Mouse (Mus musculus): ENCODE data around the gene Fars2. TPM values are rescaled to one million over a fixed set of nuclear protein-coding genes. Genes with fewer than 3 reads are reported as not detected.
A peak's percentile ranks its signal among the peaks of the same experiment; 100 is the strongest.
"Not testable (repeated sequence)": the region's sequence is repeated elsewhere in the genome, so short reads cannot be mapped to it uniquely, and the experiment has no call there.

Gene Fars2
- total RNA-seq, 1 experiment from 2014 or later: 94.8 TPM

DNA sequence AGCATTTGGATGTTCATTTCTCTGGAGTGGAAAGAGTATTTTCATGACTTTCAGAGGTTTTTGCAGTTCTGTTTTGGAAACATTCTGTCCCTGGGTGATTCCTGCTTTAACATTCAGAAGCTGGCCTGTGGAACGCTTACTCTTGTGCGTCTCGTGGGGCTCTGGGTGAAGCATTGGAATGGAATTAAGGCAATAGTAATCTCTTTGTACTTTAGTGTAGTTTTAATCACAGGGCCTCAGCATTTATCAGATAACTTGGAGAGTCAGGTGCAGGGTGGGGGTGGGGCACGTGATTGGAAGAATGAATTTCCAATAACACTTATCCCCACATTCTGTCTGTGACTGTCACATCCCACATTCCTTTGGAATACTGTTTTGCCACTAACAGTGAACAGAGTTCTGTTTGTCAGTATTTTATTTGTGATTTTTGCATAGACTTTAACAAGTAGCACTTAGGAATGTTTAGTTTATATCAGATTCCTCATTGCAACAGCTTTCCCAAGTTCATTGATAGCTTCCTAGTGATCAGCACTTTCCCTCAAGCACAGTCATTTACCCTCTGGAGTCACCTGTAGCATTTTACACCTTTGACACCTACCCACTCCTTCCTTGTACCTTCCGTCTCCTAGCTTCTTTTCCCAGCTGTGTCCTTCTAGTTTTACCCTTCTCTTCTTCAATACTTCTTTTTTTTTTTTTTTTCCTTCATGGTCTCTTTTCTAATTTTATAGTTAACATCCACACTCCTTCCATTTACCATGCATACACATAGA, 23.2 kb downstream of the Fars2 start:
- no peak for DNase-seq

DNA sequence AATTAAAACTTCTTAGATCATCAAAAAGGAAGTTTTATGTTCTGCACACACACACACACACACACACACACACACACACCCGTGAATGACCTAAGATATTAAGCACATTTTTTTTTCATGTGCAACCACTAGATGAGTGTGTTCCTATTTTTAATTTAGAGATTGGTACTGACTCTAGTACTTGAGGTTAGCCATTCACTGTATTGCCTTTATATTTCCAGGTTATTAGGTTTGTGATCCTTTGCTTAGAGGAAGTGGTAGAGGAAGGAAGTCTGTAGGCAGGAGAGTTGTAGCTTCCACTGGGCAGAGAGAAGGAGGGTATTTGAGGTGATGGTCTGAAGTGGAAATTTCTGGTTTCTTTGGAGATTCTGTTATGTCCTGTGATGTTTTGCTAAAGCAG, 28.4 kb downstream of the Fars2 start:
- no peak for DNase-seq

DNA sequence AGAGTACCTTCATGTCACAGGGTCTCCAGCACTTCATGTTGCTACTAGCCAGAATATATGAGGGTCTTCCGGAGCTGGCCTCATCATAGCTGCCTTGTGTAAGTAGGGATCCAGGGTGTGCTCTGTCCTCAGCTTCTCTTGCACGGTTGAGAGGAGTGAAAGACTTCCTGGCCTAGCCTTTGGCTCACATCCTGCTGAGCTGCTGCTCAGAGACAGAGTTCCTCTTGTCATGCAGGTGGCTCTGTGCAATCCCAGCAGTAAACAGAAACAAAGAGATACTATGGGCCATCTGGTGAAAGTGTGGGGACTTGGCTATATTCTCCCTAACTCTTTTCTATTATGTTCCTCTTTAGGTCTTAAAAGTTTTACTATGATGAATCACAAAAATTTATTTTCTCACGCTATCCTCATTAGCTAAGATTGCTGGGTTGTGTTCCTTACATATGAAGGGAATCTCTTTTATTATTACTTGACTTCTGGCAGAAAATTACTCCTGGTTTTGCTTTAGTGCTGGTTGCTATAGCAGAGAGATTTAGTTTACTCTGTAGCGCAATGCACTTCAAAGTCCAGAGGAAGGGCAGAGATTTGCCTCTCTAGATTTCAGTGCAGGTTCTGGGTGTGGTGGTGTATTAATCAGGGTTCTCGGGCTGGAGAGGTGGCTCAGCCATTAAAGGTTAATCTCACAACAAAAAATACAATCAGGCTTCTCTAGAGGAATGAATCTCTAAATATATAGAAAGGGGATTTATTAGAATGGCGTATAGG, 32.1 kb downstream of the Fars2 start:
- no peak for DNase-seq

DNA sequence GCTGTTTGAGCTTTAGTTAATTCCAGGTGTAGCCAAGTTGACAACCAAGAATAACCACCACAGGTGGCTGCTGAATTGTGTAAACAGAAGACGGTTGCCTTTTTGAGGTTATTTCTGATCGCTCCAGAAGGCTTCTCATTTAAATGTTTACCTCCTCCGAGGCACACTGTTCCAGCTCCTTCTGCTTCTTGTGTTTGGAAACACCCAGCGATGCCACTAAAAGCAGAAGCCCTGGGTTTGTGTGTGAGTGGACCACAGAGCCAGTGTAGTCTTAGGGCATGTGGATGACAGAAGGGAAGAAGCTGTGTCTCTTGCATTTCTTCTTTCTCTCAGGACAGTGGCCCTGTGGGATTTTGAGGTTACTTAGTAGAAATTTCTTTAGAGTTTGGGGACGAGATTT, 33.1 kb downstream of the Fars2 start:
- no peak for DNase-seq

DNA sequence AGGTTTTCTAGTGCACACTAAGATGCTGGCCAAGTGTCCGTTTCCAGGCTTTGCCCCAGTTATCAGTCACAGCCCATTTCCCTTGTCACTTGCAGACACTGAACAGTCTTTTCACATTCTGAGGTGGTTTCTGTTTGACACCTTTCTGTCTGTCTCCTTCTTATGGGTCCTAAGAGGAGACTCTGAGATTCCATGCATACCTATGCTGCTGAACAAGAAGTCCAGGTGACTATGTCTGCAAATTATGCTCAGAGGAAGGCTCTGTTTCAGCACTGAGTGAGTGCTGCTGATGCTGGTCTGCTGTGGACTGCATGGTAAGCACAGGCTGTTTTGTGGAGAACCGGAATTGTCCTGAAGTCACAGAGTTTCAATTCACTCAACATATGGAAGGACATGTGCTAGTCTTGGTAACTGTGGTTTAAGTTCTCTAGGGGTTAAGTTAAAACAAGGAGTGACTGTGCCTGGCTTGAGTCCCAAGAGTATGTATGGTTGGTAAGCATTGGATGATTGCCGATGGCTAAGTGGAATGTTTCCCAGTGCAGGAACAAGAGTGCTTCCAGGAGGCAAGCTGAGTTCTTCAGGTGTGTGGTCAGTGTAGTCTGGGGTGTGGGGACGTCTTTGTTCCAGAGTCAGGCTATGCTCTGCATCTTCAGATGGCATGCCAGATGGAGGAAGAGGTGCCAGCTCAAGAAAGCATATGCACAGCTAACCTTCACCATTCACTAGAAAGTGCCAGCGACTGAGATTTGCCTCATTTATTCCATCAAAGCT, 35.7 kb downstream of the Fars2 start:
- no peak for DNase-seq

DNA sequence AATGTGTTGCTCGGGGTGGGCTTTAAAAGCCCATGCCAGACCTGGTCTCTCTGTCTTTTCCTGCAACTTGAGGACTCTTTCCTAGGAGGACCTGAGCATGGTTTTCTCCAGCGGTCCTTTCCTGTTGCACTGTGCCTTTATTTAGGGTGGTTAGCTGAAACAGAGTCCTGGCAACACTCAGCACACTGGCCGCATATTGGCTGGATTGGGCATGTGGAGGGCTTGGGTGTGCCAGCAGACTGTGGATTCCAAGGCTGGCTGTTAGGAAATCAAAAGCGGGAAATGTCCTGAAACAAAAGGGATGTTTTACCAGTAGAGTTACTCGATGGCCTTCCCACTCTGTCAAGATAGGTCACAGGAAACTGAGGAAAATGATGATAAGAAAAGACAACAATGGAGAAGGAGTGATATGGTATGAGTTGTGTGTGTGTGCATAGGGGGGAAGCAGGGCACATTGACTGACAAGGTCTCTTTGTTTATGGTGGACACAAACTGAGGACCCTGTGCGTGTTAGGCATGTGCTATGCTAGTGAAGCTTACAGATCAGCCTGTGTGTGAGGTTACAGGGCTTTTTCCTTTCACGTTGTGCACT, 39.2 kb downstream of the Fars2 start:
- peak; percentile 15 for DNase-seq

DNA sequence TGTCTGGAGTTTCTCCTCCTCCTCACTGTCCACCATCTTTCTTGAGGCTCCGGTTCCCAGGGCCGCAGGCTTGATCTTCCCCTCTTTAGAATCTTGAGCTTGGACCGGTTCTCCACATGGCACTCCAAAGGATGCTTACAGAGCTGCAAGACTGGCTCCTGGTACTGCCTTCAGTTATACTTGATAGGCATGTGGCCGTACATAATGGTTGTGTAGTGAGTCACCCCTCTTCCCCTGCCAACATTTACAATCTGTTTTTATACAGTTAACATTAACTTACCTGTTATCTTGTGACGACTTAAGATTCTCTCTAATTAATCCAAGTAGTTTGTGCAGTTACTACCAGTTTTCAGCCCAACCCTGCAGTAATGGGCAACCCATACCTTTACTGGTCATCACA, 46.2 kb downstream of the Fars2 start:
- DNase-seq: no peak

DNA sequence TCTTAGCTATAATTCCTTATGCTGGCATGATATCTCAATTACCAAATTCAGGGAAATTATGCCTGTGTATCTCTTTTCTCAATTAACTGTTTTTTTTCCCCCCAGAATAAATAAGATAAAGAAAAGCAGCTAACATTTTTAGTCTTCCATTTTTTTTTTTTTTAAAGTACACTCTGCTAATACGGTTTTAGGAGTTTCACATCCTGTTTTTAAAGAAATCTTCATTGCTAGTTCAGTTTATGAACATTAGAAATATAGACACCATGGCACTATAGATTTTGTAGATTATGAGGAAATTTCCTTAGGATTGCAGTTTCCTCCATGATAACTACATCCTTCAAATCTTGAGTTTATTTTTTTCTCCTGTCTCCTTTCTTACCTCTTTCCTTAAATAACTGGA, 46.7 kb downstream of the Fars2 start:
- no peak for DNase-seq

DNA sequence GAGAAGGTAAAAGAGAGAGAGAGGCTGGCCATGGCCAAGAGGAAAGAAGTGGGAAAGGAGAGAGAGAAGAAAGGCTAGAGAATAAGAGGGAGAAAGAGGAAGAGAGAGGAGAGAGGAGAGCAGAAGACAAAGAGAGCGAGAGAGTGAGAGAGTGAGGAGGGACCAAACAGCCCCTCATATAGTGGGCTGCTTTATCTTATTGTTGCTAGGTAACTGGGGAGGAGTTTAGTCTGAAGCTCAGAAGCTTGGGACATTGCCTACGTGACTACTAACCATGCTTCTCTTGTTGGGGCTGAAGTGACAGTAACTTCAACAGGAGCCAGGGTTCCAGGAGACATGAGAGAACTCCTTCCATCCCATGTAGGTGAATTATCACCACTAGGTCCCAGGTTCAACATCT, 55.8 kb downstream of the Fars2 start:
- not testable (repeated sequence) for DNase-seq

DNA sequence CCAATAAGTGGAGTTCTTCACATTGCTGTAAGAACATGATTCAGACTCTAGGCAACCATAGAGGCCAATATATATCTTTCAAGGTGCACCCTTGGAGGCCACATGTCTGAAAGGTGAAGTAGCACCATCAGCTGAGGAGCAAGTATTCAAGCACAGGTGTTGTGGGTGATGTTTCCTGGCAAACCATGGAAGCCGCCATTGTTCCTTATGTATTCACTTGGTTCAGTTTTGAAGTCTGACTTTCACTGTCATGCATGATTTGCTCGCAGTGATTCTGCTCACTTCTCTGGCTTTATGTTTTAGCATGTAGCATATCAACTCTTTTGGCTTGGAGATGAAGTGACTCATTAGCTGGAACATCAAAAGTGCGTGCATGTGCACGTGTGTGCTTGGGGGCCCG, 56.9 kb downstream of the Fars2 start:
- no peak for DNase-seq

DNA sequence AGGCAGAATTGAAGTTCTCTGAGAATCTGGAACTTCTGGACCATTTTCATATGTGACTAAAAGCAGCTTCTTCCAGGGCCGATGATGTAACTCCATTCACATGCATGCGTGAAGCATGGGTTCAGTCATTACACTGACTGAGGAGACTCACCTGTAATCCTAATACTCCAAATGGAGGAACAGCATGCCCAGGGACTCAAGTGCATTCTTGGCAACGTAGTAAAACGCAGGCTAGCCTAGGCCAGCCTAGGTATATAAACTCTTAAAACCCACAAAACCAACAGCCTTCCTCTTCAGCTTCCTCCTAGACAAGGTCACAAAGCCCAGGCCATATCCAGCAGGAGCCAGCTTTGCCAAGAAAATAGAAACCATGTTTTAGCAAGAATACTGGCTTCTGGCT, 57.6 kb downstream of the Fars2 start:
- DNase-seq: no peak

DNA sequence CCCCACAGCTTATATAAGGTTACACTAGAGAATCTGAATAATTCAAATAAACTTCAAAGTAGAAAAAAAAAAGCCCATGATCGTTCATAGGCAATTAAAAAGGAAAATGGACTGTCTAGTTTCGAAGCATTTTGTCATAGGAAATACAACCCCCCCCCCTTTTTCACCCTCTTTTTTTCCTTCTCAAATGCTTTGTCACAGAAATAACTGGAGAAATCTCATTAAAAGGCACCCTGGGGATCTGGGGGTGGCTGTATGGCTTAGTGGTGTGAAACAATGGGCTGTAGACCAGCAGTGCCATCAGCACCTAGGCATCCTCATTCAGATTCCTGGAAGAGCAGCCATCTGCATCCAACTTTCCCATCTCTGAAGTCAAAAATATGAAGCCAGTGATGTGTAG, 64.0 kb downstream of the Fars2 start:
- DNase-seq: no peak

DNA sequence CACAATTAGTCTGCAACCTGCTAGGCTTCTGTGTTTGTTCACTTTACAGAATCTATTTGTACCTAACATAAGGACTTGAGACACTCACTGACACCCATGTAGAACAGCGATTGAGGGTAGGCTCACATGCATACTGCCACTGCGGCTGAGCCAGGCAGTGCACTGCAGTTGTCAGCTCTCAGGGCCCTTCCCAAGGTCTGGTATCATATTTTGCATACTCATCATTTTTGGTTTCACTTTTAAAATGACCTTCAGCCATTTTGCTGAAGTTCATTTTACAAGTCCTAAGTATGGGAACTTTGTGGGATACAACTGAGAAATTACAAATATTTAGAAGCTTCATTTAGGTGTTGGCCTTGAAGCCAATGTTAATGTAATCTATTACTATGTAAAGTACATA, 73.4 kb downstream of the Fars2 start:
- DNase-seq: no peak

DNA sequence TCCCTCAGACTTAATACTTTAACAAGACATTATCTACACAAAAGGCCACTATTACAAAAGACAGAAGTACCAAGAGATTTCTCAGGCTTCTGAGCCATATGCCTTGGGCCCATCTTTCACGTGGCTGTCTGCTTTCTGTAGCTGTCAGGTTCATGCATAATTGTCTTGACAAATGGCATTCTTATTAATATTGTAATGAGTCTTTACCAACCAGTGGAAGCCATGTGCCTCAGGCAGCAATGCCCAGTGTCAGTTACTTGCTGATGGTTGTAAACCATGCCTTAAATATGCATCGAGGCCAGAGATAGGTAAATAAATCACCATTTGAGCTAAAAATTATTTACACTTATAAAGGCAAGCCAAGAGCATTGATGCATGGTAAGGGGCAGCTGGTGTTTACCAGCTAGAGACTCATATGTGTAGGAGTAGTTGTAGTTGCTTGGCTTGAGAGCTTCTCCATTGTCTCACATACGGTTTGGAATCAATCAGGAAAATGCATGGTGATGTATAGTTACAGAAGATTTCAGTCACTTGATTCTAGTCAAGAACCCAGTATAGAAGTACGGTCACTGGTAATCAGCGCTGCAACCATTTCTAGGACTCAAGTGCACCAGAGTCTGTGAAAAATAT, 76.4 kb downstream of the Fars2 start:
- no peak for DNase-seq

DNA sequence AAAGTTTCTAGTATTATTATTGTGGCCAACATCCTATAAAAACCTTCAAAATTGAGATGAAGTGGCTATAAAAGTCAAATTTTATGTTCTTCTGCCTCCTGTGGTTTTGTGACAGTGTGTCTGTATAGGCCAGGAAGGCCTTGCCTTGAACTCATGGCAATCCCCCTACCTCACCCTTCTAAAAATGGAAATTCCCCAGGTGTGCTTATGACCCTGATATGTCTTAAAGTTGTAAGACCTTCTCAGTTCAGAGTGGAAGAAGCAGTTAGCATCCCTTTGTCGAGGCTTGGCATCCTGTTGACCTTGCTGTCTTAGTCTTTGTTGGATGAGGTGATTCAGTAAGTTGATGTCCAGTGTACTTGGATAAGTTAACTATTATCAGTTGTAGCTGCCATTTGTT, 82.1 kb downstream of the Fars2 start:
- DNase-seq: no peak

DNA sequence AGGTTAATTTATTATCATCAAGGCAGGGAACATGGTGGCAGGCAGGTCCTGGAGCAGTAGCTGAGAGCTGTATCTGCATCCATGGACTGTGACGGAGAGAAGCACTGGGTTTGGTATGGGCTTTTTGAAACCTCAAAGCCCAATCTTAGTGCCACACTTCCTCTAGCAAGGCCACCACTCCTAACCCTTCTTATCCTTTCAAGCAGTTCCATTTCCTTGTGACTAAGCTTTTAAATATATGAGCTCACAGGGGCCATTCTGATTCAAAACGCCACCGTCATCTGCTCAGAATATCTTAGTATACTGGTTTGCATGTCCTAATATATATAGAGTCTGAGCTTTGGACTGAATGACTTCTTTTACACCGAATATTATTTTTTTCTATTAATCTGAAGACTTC, 83.2 kb downstream of the Fars2 start:
- no peak for DNase-seq

DNA sequence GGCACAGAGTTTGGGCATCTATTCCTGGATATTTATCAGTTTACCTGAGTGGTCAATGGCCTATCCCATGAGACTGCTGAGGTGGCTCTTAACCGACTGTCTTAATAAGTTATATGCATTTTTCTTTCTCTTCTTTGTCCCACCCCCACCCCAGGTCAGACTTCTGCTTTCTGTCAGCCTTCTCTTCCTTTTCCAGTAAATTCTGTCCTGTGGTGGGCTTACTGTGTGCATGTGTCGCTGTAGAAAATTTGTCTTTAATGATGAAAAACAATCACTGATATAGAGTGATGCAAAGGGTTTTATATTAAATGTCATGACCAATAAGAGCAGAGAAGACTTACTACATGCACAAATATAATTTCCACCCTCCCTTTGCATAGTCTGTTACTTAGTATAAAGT, 85.3 kb downstream of the Fars2 start:
- no peak for DNase-seq

DNA sequence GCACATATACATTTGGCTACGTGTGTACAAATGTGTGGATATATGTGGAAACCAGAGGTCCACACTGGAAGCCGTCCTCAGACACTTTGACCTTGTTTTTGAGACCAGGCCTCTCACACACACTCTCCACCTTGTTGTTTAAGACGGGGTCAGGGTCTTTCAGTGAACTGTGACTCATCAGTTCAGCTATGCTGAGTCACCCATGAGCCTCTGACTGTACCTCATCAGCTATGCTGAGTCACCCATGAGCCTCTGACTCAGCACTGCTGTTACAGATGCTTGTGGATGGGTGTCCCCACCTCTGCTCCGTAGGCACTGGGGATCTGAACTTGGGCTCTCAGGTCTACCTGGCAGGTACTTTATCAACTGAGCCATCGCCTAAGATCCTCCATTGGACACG, 85.8 kb downstream of the Fars2 start:
- peak; percentile 45 for DNase-seq

DNA sequence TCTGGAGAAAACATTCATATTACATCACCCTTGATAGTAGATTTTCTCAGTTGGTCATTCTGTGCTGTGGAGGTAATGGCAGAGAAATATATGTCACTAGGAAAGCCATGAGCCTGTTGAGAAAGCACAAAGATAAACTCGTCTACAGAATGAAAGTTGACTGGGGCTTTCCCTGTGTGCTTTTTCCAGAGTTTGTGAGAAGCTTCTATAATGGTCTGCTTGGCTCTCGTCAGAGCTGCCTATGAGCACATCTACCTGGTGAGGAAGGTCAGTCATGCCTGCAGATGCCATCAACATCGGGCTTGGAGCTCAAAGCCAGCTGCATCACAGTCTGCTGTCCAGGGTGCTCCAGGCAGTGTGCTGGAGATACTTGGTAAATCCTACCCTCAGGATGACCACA, 87.1 kb downstream of the Fars2 start:
- DNase-seq: no peak

DNA sequence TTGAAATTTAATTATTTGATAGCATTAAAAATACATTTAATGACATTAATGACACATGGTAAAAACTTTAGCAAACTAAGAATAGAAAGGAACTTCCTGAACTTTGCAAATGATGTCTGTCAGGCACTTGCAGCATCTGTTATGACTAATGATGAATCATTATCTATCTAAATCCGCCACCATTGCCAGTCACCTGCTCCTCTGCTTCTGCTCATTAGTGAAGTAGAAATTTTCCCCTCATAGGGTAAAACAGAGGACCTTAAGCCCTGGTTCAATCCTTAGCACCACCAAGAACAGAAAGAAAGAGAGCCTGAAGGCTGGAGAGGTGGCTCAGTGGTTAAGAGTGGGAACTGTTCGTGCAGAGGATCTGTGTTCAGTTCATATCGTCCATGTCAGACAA, 93.8 kb downstream of the Fars2 start:
- DNase-seq: no peak

DNA sequence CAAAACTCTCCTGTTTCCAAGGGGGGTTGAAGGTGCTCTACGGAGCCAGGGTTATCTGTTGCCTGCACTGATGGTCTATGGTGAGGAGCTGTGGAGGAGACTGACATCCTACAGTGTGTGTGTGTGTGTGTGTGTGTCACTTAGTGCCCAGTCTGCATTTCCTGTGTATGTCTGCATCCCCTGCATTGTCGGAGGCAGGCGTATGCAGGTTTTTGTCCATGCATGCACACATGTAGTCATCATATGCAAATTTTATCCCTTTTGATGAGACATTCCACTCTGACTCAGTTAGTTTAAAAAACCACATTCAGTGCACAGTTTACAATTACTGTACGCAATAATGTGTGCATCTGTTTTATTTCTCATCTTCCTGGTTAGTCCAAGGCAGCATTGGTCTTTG, 96.8 kb downstream of the Fars2 start:
- DNase-seq: no peak

DNA sequence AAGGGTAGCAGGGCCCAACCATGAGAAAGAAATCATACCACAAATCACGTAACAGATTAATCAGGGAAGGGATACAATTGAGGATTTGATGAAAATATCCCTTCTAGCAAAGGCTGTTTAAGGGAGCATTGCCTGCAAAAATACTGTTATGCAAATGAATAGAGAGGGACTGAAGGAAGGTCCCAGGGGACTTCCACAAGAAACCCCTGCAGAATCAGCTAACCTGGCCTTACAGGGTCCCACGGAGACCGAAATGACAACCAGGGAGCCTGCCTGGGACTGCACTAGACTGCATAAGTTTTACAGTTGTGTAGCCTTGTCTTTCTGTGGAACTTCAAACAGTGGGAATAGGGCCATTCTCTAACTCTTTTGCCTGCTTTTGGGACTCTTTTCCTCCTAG, 98.8 kb downstream of the Fars2 start:
- DNase-seq: no peak

Measured in adrenal gland, postnatal 25 days (tissue).